9 mouse cellular contexts compared by ENCODE assay signal in the genomic region with DNA sequence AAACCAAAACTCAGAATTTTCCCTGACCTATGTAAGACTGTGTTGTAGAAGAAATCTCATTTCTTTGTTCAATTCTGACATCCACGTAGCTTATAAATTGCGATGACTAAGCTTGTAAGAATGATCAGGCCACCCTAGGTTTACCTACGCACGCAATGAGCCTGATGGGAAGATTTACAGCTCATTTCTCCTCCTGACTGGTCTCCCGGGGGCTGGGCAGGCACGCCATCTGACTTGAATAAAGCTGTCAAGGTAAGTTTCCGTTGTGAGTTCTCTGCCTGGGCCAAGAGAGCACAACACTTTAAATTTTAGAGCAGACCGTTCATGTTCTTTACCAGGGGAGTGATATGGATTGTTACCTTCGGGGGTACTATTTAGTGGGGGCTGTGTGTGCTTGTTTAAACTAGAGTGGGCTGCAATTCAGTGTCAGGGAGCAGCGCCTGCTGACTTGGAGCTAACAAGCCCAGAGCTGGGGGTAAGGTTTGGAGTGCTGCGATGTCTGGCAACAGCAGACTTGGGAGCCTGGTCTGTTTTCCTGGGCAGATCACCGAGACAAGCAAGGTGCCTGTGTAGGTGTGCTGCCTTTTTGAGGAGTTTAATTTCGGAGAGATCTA. TPM values are rescaled to one million over a fixed set of nuclear protein-coding genes. Genes with fewer than 3 reads are reported as not detected.
DNase-seq lines count a peak whose midpoint lies in the region; ATAC-seq lines count a peak whose summit lies in the region.
"Had no signal": no experiment of that assay in that cellular context is flagged by ENCODE, and none has a peak within 500 bp of the region (broad histone marks: within the 10 kb centered on the region; RNA-seq: fewer than 3 reads in every experiment).

A gene (plus strand): TSS at position 214 of the 614 bp plus-strand sequence.

- H3K9ac ChIP-seq in intestine, embryonic 15.5 days = no peak within 1 kb of the TSS
- H3K9ac ChIP-seq in intestine, embryonic 16.5 days (ENCODE audit: low read depth, low read length) = no peak within 1 kb of the TSS
- H3K9ac ChIP-seq in embryonic facial prominence, embryonic 12.5 days = no peak within 1 kb of the TSS

- intact Hi-C loops in left cerebral cortex, postnatal 36 days (cut with DNase I) = no loop called here

- DNase-seq in NIH3T3 (ENCODE audit: low read depth) = peak; percentile 89
- DNase-seq in left cerebral cortex, postnatal 36 days (ENCODE audit: low spot score in 2 of 2) = no peak
- DNase-seq in cerebellum, adult 9-11 months = no peak
- no peak for DNase-seq in lung, adult 18-20 months
- no peak for DNase-seq in testis, postnatal 14 days (ENCODE audit: low spot score)

- no peaks in the 10 kb centered on the region for H3K27me3 ChIP-seq in intestine, embryonic 15.5 days (replicated peaks)
- no peaks in the 10 kb centered on the region for H3K27me3 ChIP-seq in intestine, embryonic 16.5 days (replicated peaks; ENCODE audit: control insufficient read depth, insufficient read depth, low read length)
- no peaks in the 10 kb centered on the region for H3K27me3 ChIP-seq in embryonic facial prominence, embryonic 12.5 days

- 0 out of 2 replicates have a peak within 1 kb of the TSS, but pooled peaks have one; percentile 11 for H3K4me2 ChIP-seq in intestine, embryonic 15.5 days (replicated peaks)
- no peak within 1 kb of the TSS for H3K4me2 ChIP-seq in intestine, embryonic 16.5 days (ENCODE audit: low read depth, low read length)
- peak within 1 kb of the TSS; percentile 19; the same call in 1 of the 2 replicates for H3K4me2 ChIP-seq in embryonic facial prominence, embryonic 12.5 days (replicated peaks)

- no peak within 1 kb of the TSS for H3K27ac ChIP-seq in intestine, embryonic 15.5 days
- H3K27ac ChIP-seq in intestine, embryonic 16.5 days (ENCODE audit: low read length) = no peak within 1 kb of the TSS
- 0 out of 2 replicates have a peak within 1 kb of the TSS, but pooled peaks have one; percentile 41 for H3K27ac ChIP-seq in embryonic facial prominence, embryonic 12.5 days

- no peak within 1 kb of the TSS for H3K4me3 ChIP-seq in intestine, embryonic 15.5 days (replicated peaks)
- H3K4me3 ChIP-seq in intestine, embryonic 16.5 days (ENCODE audit: low read length) = no peak within 1 kb of the TSS
- no peak within 1 kb of the TSS for H3K4me3 ChIP-seq in embryonic facial prominence, embryonic 12.5 days
- H3K4me3 ChIP-seq: megakaryocyte, embryonic 14.5 days had no signal

- 0 out of 2 replicates have a peak, but pooled peaks cover 4% of the 10 kb centered on the region for H3K4me1 ChIP-seq in intestine, embryonic 15.5 days (replicated peaks)
- H3K4me1 ChIP-seq in intestine, embryonic 16.5 days (ENCODE audit: control insufficient read depth, insufficient read depth, low read length) = no peaks in the 10 kb centered on the region
- H3K4me1 ChIP-seq in embryonic facial prominence, embryonic 12.5 days = peaks cover 5% of the 10 kb centered on the region

- no peaks in the 10 kb centered on the region for H3K9me3 ChIP-seq in intestine, embryonic 15.5 days
- no peaks in the 10 kb centered on the region for H3K9me3 ChIP-seq in intestine, embryonic 16.5 days (ENCODE audit: control insufficient read depth, low read length)
- H3K9me3 ChIP-seq in embryonic facial prominence, embryonic 12.5 days = no peaks in the 10 kb centered on the region

- 0 out of 2 replicates have a peak, but pooled peaks have one; percentile 37 for ATAC-seq in intestine, embryonic 15.5 days
- ATAC-seq in intestine, embryonic 16.5 days = no peak
- peak; percentile 22; the same call in 1 of the 2 replicates for ATAC-seq in embryonic facial prominence, embryonic 12.5 days (ENCODE audit: insufficient number of reproducible peaks, insufficient read depth, low FRiP score, low TSS enrichment)

- no peaks in the 10 kb centered on the region for H3K36me3 ChIP-seq in intestine, embryonic 15.5 days
- no peaks in the 10 kb centered on the region for H3K36me3 ChIP-seq in intestine, embryonic 16.5 days (ENCODE audit: control insufficient read depth, insufficient read depth, low read length)
- H3K36me3 ChIP-seq in embryonic facial prominence, embryonic 12.5 days = no peaks in the 10 kb centered on the region

- 27% methylated on average over 13 of the region's 13 CpGs for WGBS in intestine, embryonic 15.5 days
- 29% methylated on average over 13 of the region's 13 CpGs for WGBS in intestine, embryonic 16.5 days
- WGBS in embryonic facial prominence, embryonic 12.5 days = 20% methylated on average over 13 of the region's 13 CpGs

RNA-seq across cellular contexts. Expression of the gene that starts here (rescaled TPM):
- 5.9 and 6.3 TPM in 2 replicates for polyA plus RNA-seq in intestine, embryonic 15.5 days (2015; fragmentation: Nextera tagmentation; extraction: Ambion mirVana)
- polyA plus RNA-seq in intestine, embryonic 16.5 days (2015; fragmentation: Nextera tagmentation; extraction: Ambion mirVana) = 4.0 and 4.6 TPM in 2 replicates
- polyA plus RNA-seq in embryonic facial prominence, embryonic 12.5 days (2016; fragmentation: Nextera tagmentation; extraction: Ambion mirVana) = 15.0 and 15.8 TPM in 2 replicates
- 10 to 100 TPM; 50.2 to 54.1 TPM for total RNA-seq in left cerebral cortex, postnatal 36 days (2021)
